Mouse (Mus musculus): Measurements from ENCODE around the gene Wars. TPM values are rescaled to one million over a fixed set of nuclear protein-coding genes. Genes with fewer than 3 reads are reported as not detected.

Gene Wars
- polyA plus RNA-seq, 1 experiment from 2014 or later, result 59.9 TPM

DNA sequence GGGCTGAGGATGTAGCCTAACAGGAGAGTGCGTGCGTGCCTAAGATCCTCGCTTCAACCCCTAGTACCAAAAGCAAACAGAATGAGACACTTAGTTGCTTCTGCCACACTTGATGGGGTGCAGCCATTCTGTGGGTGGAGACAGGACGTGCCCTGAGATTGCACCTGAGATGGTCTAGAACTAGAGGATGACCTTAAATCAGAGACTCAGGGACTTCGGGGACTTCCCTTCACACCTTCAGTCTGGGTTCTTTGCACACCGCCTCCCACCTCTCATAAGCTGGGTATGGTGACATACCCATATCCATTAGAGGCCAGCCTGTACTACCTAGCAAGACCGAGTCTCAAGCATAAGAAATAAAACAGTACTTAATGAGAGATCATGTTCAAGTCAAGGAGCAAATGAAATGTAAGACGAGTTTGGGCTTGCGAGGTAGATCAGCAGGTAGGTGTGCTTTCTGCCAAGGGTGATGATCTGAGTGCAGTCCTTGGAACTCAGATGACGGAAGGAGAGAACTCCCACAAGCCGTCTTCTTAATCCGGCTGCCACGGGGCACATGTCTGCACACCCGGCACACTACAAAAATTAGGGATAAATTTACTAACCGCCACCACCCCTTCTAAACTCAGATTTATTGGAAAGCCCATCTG lies 69.6 kb downstream of the Wars start:
- peaks cover 23% of the 10 kb centered on the region for H3K36me3 ChIP-seq
- no peak overlapping the region for H3K4me2 ChIP-seq
- H3K9ac ChIP-seq, result no peak overlapping the region
- peaks cover 15% of the 10 kb centered on the region for H3K4me1 ChIP-seq
- ATAC-seq (ENCODE audit: extremely low read depth, insufficient number of reproducible peaks, low FRiP score, low TSS enrichment), result no peak
- 91% methylated on average over 15 of the region's 15 CpGs for WGBS
- no peaks in the 10 kb centered on the region for H3K9me3 ChIP-seq
- H3K27ac ChIP-seq (replicated peaks), result no peak overlapping the region
- no peak overlapping the region for H3K4me3 ChIP-seq
- no peaks in the 10 kb centered on the region for H3K27me3 ChIP-seq (replicated peaks)

DNA sequence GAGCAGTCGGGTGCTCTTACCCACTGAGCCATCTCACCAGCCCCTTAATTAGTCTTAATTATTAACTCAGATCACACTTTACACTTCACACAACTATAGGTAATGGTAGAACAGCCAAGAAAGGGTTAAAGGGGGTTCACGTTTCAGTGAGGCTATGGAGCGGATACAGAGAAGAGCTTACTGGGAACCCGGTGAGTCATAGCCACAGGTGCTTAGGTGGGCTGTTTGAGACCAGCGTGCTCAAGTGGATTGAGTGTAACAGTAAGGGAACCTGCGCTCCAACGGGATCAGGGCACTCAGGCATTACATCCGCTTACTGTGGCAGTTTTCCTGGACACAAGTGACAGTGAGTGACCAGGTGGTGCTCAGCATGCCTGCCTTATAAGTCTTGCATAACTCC lies 70.9 kb downstream of the Wars start:
- 70% methylated on average over 8 of the region's 8 CpGs for WGBS
- no peak overlapping the region for H3K9ac ChIP-seq
- H3K27me3 ChIP-seq (replicated peaks), result no peaks in the 10 kb centered on the region
- H3K36me3 ChIP-seq, result peaks cover 33% of the 10 kb centered on the region
- no peak overlapping the region for H3K4me2 ChIP-seq
- no peak for ATAC-seq (ENCODE audit: extremely low read depth, insufficient number of reproducible peaks, low FRiP score, low TSS enrichment)
- H3K4me3 ChIP-seq, result no peak overlapping the region
- no peaks in the 10 kb centered on the region for H3K9me3 ChIP-seq
- no peak overlapping the region for H3K27ac ChIP-seq (replicated peaks)
- H3K4me1 ChIP-seq, result peaks cover 16% of the 10 kb centered on the region

DNA sequence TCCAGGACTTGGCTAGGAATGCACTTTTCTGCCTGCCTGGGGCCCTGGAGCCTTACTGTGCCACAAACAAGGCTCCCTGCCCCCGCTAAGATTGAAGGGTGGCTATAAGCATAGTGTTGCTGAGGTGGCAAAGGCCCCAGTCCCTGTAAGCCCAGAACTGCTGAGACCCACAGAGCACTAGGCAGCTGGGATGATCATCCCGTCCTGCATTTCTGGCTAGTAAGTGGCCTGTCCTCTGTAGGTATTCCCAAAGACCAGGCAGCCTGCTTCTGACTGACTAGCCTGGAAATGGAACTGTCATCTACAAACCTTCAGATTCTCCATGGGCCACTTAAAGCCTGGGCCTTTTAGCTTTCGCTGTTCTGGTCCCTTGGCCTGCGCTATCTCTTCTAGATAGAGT lies 73.5 kb downstream of the Wars start:
- Histone ChIP-seq H3K4me2 (no peak overlapping the region), H3K27me3 (replicated peaks) (no peaks in the 10 kb centered on the region), H3K9me3 (no peaks in the 10 kb centered on the region), H3K4me3 (no peak overlapping the region), H3K4me1 (peaks cover 16% of the 10 kb centered on the region), H3K27ac (replicated peaks) (0 out of 2 replicates have a peak overlapping the region, but pooled peaks have one; percentile 12), H3K36me3 (peaks cover 34% of the 10 kb centered on the region), H3K9ac (no peak overlapping the region)
- ATAC-seq (ENCODE audit: extremely low read depth, insufficient number of reproducible peaks, low FRiP score, low TSS enrichment), result no peak
- 68% methylated on average over 4 of the region's 4 CpGs for WGBS

DNA sequence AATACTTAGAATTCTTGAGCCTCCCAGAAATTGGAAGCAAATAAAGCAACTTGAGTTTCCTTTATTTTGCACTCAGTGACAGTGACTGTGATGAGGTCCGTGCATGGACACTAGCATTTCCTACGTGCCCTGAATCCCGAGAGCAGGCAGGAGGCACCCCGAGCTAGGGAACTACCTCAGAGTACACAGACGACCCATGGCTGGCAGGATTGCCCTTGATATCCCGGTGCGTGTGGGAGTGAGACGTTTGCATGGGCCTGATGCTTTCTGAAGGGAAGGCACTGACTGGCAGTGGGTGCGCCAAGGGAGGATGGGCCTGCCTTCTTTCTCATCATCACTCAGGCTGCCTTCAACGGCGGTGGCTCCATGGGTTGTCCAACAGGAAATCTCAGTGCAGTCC lies 77.4 kb downstream of the Wars start:
- H3K36me3 ChIP-seq, result peaks cover 55% of the 10 kb centered on the region
- 69% methylated on average over 11 of the region's 11 CpGs for WGBS
- H3K9ac ChIP-seq, result no peak overlapping the region
- H3K27me3 ChIP-seq (replicated peaks), result no peaks in the 10 kb centered on the region
- no peak overlapping the region for H3K4me3 ChIP-seq
- no peak overlapping the region for H3K4me2 ChIP-seq
- no peak for ATAC-seq (ENCODE audit: extremely low read depth, insufficient number of reproducible peaks, low FRiP score, low TSS enrichment)
- peaks cover 20% of the 10 kb centered on the region for H3K4me1 ChIP-seq
- H3K9me3 ChIP-seq, result no peaks in the 10 kb centered on the region
- no peak overlapping the region for H3K27ac ChIP-seq (replicated peaks)

DNA sequence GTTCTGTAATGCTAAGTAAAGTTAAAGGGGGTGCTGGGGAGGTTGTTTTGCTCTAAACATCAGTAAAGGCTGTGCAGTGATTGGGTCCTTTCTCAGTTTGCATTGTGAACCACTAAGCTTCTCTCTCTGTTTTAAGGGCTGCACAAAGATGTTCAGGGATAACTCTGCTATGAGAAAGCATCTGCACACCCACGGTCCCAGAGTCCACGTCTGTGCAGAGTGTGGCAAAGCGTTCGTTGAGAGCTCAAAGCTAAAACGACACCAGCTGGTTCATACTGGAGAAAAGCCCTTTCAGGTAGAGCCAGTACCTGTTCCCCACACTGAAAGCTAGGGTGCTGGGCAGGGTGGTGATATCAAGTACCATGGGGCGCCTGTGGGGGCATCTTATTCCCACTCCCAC lies 79.5 kb downstream of the Wars start:
- no peak for ATAC-seq (ENCODE audit: extremely low read depth, insufficient number of reproducible peaks, low FRiP score, low TSS enrichment)
- Histone ChIP-seq H3K36me3 (peaks cover 60% of the 10 kb centered on the region), H3K27me3 (replicated peaks) (no peaks in the 10 kb centered on the region), H3K4me3 (no peak overlapping the region), H3K4me2 (no peak overlapping the region), H3K27ac (replicated peaks) (no peak overlapping the region), H3K9me3 (no peaks in the 10 kb centered on the region), H3K9ac (no peak overlapping the region), H3K4me1 (peaks cover 26% of the 10 kb centered on the region)
- WGBS, result 85% methylated on average over 6 of the region's 6 CpGs

DNA sequence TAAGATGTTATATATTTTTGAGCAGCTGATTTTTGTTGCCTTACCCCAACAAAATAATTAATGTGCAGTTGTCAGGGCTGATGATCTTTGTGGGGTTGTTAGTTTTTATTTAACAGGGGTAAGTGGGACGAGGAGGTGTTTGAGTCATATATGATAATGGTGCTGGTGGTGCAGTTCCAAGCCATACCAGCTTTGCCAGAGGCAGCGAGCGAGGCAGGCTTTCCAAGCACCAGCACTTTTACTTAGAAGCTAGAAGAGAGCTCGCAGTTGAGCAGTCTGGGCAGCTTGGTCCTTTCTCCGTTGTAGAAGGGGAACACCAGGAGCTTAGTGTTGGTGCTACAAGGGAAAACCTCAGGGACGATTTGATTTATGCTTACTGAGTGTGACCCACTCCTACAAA lies 81.5 kb downstream of the Wars start:
- H3K36me3 ChIP-seq, result peaks cover 62% of the 10 kb centered on the region
- H3K4me1 ChIP-seq, result peaks cover 44% of the 10 kb centered on the region
- no peak overlapping the region for H3K9ac ChIP-seq
- ATAC-seq (ENCODE audit: extremely low read depth, insufficient number of reproducible peaks, low FRiP score, low TSS enrichment), result no peak
- no peaks in the 10 kb centered on the region for H3K9me3 ChIP-seq
- no peak overlapping the region for H3K4me3 ChIP-seq
- H3K4me2 ChIP-seq, result no peak overlapping the region
- 80% methylated on average over 6 of the region's 6 CpGs for WGBS
- H3K27me3 ChIP-seq (replicated peaks), result no peaks in the 10 kb centered on the region
- no peak overlapping the region for H3K27ac ChIP-seq (replicated peaks)

DNA sequence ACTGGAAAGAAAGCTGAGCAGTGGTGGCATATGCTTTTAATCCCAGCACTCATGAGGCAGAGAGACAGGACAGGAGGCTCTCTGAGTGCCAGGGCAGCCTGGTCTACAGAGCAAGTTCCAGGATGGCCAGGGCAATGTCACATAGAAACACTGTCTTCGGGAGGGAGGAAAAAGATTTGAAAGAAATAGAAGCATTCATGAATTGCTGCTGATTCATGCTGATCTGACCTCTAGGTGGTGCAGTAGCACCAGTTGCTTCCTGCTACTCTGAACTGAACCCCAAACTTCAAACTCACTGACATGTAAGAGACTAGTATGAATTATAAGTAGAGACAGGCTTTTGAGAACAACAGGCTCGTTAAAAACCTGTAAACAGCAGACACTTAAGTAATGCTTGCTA lies 82.8 kb downstream of the Wars start:
- H3K27ac ChIP-seq (replicated peaks), result no peak overlapping the region
- H3K9me3 ChIP-seq, result no peaks in the 10 kb centered on the region
- 45% methylated on average over 2 of the region's 2 CpGs for WGBS
- no peak overlapping the region for H3K9ac ChIP-seq
- no peak overlapping the region for H3K4me2 ChIP-seq
- H3K4me1 ChIP-seq, result peaks cover 48% of the 10 kb centered on the region
- no peak overlapping the region for H3K4me3 ChIP-seq
- peaks cover 60% of the 10 kb centered on the region for H3K36me3 ChIP-seq
- no peak for ATAC-seq (ENCODE audit: extremely low read depth, insufficient number of reproducible peaks, low FRiP score, low TSS enrichment)
- no peaks in the 10 kb centered on the region for H3K27me3 ChIP-seq (replicated peaks)

DNA sequence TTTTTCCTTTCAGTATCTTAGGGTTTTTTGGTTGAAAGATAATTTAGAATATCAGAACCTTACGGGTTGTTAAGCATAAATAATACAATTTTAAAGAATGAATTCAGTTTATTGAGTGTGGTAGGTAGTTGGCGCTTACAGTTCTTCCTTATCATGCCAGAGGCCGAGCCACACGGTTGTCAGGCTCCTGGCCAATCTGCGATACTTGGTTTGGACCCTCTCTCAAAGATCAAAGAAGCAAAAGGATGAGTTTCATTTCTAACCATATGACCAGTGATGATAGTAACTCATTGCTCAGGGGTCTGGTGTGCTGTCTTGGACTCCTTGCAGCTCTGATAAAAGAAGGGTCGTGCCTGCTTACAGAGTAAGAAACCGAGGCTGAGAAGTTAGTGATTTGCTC lies 83.7 kb downstream of the Wars start:
- Histone ChIP-seq H3K9ac (no peak overlapping the region), H3K36me3 (peaks cover 55% of the 10 kb centered on the region), H3K4me3 (no peak overlapping the region), H3K27ac (replicated peaks) (no peak overlapping the region), H3K27me3 (replicated peaks) (no peaks in the 10 kb centered on the region), H3K4me2 (no peak overlapping the region), H3K4me1 (peaks cover 51% of the 10 kb centered on the region), H3K9me3 (no peaks in the 10 kb centered on the region)
- no peak for ATAC-seq (ENCODE audit: extremely low read depth, insufficient number of reproducible peaks, low FRiP score, low TSS enrichment)
- WGBS, result 67% methylated on average over 7 of the region's 7 CpGs

MicroRNA genes within 50 kb of the gene (microRNA counts, 519-probe panel; counts per million panel counts)
- microRNA mmu-miR-345-3p (209 counts per million, percentile 61 among the panel's probes with 10 or more counts), microRNA mmu-miR-345-5p (1,756 counts per million, percentile 63 among the panel's probes with 10 or more counts)

Small RNA genes within 50 kb of the gene (microRNA-seq; reads per million reads assigned to microRNA genes)
- gene Mir345, result 80.3 reads per million, percentile 52 among the genes with 10 or more reads in this experiment

Other genes starting within 250 kb of the Wars start
- 0.41 and 1.3 TPM in 2 replicates for gene Degs2, start 191.9 kb downstream of the Wars start, polyA plus RNA-seq (2015; fragmentation: Nextera tagmentation; extraction: Ambion mirVana)
- gene Yy1, start 101.2 kb downstream of the Wars start, polyA plus RNA-seq (2015; fragmentation: Nextera tagmentation; extraction: Ambion mirVana), result 9.8 and 11.7 TPM in 2 replicates
- 3.3 and 3.4 TPM in 2 replicates for gene Slc25a29, start 58.3 kb downstream of the Wars start, polyA plus RNA-seq (2015; fragmentation: Nextera tagmentation; extraction: Ambion mirVana)
- gene Slc25a47, start 58.1 kb downstream of the Wars start, polyA plus RNA-seq (2015; fragmentation: Nextera tagmentation; extraction: Ambion mirVana), result 5.8 and 5.9 TPM in 2 replicates
- gene Wdr25, start 543 bp downstream of the Wars start, polyA plus RNA-seq (2015; fragmentation: Nextera tagmentation; extraction: Ambion mirVana), result 4.2 and 6.3 TPM in 2 replicates
- gene Begain, start 174.0 kb upstream of the Wars start, polyA plus RNA-seq (2015; fragmentation: Nextera tagmentation; extraction: Ambion mirVana), result 1.7 and 2.0 TPM in 2 replicates